Mouse (Mus musculus): ENCODE results near the gene Map4k2. TPM values are rescaled to one million over a fixed set of nuclear protein-coding genes. Genes with fewer than 3 reads are reported as not detected.
A peak's percentile ranks its signal among the peaks of the same experiment; 100 is the strongest.

Map4k2 gene
- polyA plus RNA-seq, 1 experiment from 2014 or later, result 9.9 TPM

DNA sequence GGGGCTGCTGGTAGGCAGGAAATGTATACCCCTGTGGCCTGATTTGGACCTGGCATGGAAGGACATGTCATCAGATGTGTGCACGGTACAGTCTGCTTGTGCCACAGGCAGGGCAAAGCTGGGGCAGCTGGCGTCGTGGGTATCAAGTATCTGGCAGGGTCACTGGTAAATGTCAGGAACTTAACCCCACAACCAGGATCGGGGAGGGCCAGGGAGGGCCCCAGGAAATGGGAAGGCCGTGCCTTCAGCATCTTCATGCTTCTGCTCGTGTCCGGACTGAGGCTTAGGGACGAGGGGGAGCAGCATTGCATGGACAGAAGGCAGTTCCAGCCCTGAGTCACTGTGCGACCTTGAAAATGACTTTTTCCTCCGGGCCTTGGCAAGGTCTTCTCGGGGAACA is 44.0 kb downstream of the Map4k2 start:
- Histone ChIP-seq H3K9ac (ENCODE audit: low read depth, low read length) (no peak overlapping the region), H3K4me1 (ENCODE audit: control insufficient read depth, insufficient read depth, low read length) (peaks cover 16% of the 10 kb centered on the region), H3K27ac (replicated peaks; ENCODE audit: low read depth, low read length) (no peak overlapping the region), H3K4me2 (ENCODE audit: low read depth, low read length) (peak overlapping the region; percentile 15), H3K9me3 (ENCODE audit: control insufficient read depth, low read length) (no peaks in the 10 kb centered on the region), H3K27me3 (replicated peaks; ENCODE audit: control insufficient read depth, insufficient read depth, low read length) (no peaks in the 10 kb centered on the region; the same call in 1 of the 2 replicates), H3K36me3 (ENCODE audit: control insufficient read depth, insufficient read depth, low read length) (no peaks in the 10 kb centered on the region), H3K4me3 (ENCODE audit: low read depth, low read length) (no peak overlapping the region)
- no peak for ATAC-seq (ENCODE audit: low read depth)
- DNase-seq (ENCODE audit: low spot score), result no peak
- 65% methylated on average over 11 of the region's 11 CpGs for WGBS

DNA sequence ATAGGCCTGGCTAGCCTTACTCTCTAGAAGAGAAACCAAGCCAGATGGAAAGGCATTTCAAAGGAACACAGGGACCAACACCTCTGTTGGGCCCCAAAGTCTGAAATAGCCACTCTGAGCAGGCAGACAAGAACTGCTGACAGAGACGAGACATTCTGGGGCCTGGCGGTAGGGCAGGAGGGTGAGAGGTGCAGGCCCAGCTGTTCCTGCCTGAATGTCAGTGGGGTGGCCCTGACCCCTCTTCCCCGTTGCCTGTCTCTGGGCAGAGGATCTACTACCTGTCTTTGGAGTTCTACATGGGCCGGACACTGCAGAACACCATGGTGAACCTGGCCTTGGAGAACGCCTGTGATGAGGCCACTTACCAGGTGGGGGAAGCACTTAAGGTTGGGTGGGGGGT is 44.5 kb downstream of the Map4k2 start:
- H3K4me2 ChIP-seq (ENCODE audit: low read depth, low read length), result no peak overlapping the region
- 66% methylated on average over 5 of the region's 5 CpGs for WGBS
- H3K27me3 ChIP-seq (replicated peaks; ENCODE audit: control insufficient read depth, insufficient read depth, low read length), result no peaks in the 10 kb centered on the region; the same call in 1 of the 2 replicates
- ATAC-seq (ENCODE audit: low read depth) (no peak), DNase-seq (ENCODE audit: low spot score) (no peak)
- H3K9ac ChIP-seq (ENCODE audit: low read depth, low read length), result no peak overlapping the region
- no peak overlapping the region for H3K27ac ChIP-seq (replicated peaks; ENCODE audit: low read depth, low read length)
- H3K4me1 ChIP-seq (ENCODE audit: control insufficient read depth, insufficient read depth, low read length), result peaks cover 18% of the 10 kb centered on the region
- no peak overlapping the region for H3K4me3 ChIP-seq (ENCODE audit: low read depth, low read length)
- no peaks in the 10 kb centered on the region for H3K36me3 ChIP-seq (ENCODE audit: control insufficient read depth, insufficient read depth, low read length)
- H3K9me3 ChIP-seq (ENCODE audit: control insufficient read depth, low read length), result no peaks in the 10 kb centered on the region

DNA sequence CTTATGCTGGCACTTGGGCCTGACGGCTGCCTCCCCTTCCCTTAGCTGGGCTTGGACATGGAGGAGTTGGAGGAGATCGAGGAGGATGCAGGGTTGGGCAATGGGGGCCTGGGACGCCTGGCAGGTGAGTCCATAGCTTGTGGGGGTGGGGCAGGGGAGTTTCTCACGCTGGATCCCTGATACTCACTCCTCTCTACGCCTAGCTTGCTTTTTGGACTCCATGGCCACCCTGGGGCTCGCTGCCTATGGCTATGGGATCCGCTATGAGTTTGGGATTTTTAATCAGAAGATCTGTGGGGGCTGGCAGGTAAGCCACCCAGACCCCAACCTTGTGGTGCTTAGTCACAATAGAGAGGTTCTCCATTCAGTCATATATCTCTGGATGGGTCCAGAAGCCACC is 44.9 kb downstream of the Map4k2 start:
- Histone ChIP-seq H3K4me1 (ENCODE audit: control insufficient read depth, insufficient read depth, low read length) (peaks cover 18% of the 10 kb centered on the region), H3K4me2 (ENCODE audit: low read depth, low read length) (no peak overlapping the region), H3K27ac (replicated peaks; ENCODE audit: low read depth, low read length) (no peak overlapping the region), H3K4me3 (ENCODE audit: low read depth, low read length) (no peak overlapping the region), H3K9ac (ENCODE audit: low read depth, low read length) (no peak overlapping the region), H3K27me3 (replicated peaks; ENCODE audit: control insufficient read depth, insufficient read depth, low read length) (no peaks in the 10 kb centered on the region; the same call in 1 of the 2 replicates), H3K9me3 (ENCODE audit: control insufficient read depth, low read length) (no peaks in the 10 kb centered on the region), H3K36me3 (ENCODE audit: control insufficient read depth, insufficient read depth, low read length) (no peaks in the 10 kb centered on the region)
- ATAC-seq (ENCODE audit: low read depth) (no peak), DNase-seq (ENCODE audit: low spot score) (no peak)
- WGBS, result 80% methylated on average over 7 of the region's 7 CpGs

- WGBS, result 61% methylated on average over 9 of the region's 9 CpGs
- no peak overlapping the region for H3K9ac ChIP-seq (ENCODE audit: low read depth, low read length)
- H3K4me1 ChIP-seq (ENCODE audit: control insufficient read depth, insufficient read depth, low read length), result peaks cover 18% of the 10 kb centered on the region
- H3K36me3 ChIP-seq (ENCODE audit: control insufficient read depth, insufficient read depth, low read length), result no peaks in the 10 kb centered on the region
- H3K9me3 ChIP-seq (ENCODE audit: control insufficient read depth, low read length), result no peaks in the 10 kb centered on the region
- H3K27ac ChIP-seq (replicated peaks; ENCODE audit: low read depth, low read length), result no peak overlapping the region
- DNase-seq (ENCODE audit: low spot score) (no peak), ATAC-seq (ENCODE audit: low read depth) (no peak)
- no peak overlapping the region for H3K4me3 ChIP-seq (ENCODE audit: low read depth, low read length)
- no peaks in the 10 kb centered on the region; the same call in 1 of the 2 replicates for H3K27me3 ChIP-seq (replicated peaks; ENCODE audit: control insufficient read depth, insufficient read depth, low read length)
- H3K4me2 ChIP-seq (ENCODE audit: low read depth, low read length), result no peak overlapping the region
These were observed 45.3 kb downstream of the Map4k2 start for GRCm38 (mm10) chr19:6386234-6386633.

GRCm38 (mm10) chr19:6388006-6388405 is 47.1 kb downstream of the Map4k2 start:
- Histone ChIP-seq H3K27ac (replicated peaks; ENCODE audit: low read depth, low read length) (no peak overlapping the region), H3K9ac (ENCODE audit: low read depth, low read length) (no peak overlapping the region), H3K4me2 (ENCODE audit: low read depth, low read length) (no peak overlapping the region), H3K4me3 (ENCODE audit: low read depth, low read length) (no peak overlapping the region), H3K27me3 (replicated peaks; ENCODE audit: control insufficient read depth, insufficient read depth, low read length) (no peaks in the 10 kb centered on the region; the same call in 1 of the 2 replicates), H3K36me3 (ENCODE audit: control insufficient read depth, insufficient read depth, low read length) (no peaks in the 10 kb centered on the region), H3K4me1 (ENCODE audit: control insufficient read depth, insufficient read depth, low read length) (peaks cover 18% of the 10 kb centered on the region), H3K9me3 (ENCODE audit: control insufficient read depth, low read length) (no peaks in the 10 kb centered on the region)
- DNase-seq (ENCODE audit: low spot score) (no peak), ATAC-seq (ENCODE audit: low read depth) (no peak)
- 91% methylated on average over 13 of the region's 13 CpGs for WGBS

GRCm38 (mm10) chr19:6389803-6390202 is 48.9 kb downstream of the Map4k2 start:
- Histone ChIP-seq H3K27ac (replicated peaks; ENCODE audit: low read depth, low read length) (no peak overlapping the region), H3K27me3 (replicated peaks; ENCODE audit: control insufficient read depth, insufficient read depth, low read length) (no peaks in the 10 kb centered on the region; the same call in 1 of the 2 replicates), H3K36me3 (ENCODE audit: control insufficient read depth, insufficient read depth, low read length) (no peaks in the 10 kb centered on the region), H3K4me3 (ENCODE audit: low read depth, low read length) (peak overlapping the region; percentile 31), H3K4me1 (ENCODE audit: control insufficient read depth, insufficient read depth, low read length) (peaks cover 11% of the 10 kb centered on the region; the same call in 1 of the 2 replicates), H3K4me2 (ENCODE audit: low read depth, low read length) (peak overlapping the region; percentile 50), H3K9me3 (ENCODE audit: control insufficient read depth, low read length) (no peaks in the 10 kb centered on the region), H3K9ac (ENCODE audit: low read depth, low read length) (no peak overlapping the region)
- 5% methylated on average over 11 of the region's 16 CpGs for WGBS
- DNase-seq (ENCODE audit: low spot score) (no peak), ATAC-seq (ENCODE audit: low read depth) (no peak)

GRCm38 (mm10) chr19:6390251-6390650 is 49.3 kb downstream of the Map4k2 start:
- Histone ChIP-seq H3K36me3 (ENCODE audit: control insufficient read depth, insufficient read depth, low read length) (no peaks in the 10 kb centered on the region), H3K27ac (replicated peaks; ENCODE audit: low read depth, low read length) (no peak overlapping the region), H3K9me3 (ENCODE audit: control insufficient read depth, low read length) (no peaks in the 10 kb centered on the region), H3K4me1 (ENCODE audit: control insufficient read depth, insufficient read depth, low read length) (peaks cover 11% of the 10 kb centered on the region; the same call in 1 of the 2 replicates), H3K4me3 (ENCODE audit: low read depth, low read length) (no peak overlapping the region), H3K4me2 (ENCODE audit: low read depth, low read length) (no peak overlapping the region), H3K27me3 (replicated peaks; ENCODE audit: control insufficient read depth, insufficient read depth, low read length) (no peaks in the 10 kb centered on the region; the same call in 1 of the 2 replicates), H3K9ac (ENCODE audit: low read depth, low read length) (no peak overlapping the region)
- ATAC-seq (ENCODE audit: low read depth), result no peak
- 59% methylated on average over 6 of the region's 6 CpGs for WGBS
- DNase-seq (ENCODE audit: low spot score), result no peak

DNA sequence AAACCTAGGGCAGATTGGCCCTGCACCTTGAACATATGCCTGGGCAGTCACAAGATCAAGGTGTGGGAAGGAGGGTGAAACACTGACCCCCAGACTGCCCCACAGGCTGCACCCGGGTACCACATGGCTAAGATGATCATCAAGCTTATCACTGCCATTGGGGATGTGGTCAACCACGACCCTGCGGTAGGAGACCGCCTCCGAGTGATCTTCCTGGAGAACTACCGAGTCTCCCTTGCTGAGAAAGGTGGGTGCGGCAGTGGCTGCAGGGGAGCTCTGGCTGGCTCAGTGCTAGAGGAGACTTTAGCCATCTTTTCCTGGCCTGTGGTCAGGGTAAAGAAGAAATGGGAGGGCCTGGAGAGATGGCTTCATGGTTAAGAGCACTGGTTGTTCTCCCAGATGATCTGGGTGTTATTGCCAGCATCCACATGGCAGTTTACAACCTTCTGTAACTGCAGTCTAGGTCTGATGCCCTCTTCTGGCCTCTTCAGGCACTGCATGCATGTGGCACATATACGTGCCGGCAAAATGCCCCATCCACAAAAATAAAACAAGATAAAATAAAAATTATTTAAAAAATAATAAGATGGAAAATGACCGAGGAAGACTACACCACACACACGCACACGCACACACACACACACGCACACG is 51.9 kb downstream of the Map4k2 start:
- ATAC-seq (ENCODE audit: low read depth) (no peak), DNase-seq (ENCODE audit: low spot score) (no peak)

GRCm38 (mm10) chr19:6393637-6394036 is 52.7 kb downstream of the Map4k2 start:
- Histone ChIP-seq H3K4me1 (ENCODE audit: control insufficient read depth, insufficient read depth, low read length) (peaks cover 13% of the 10 kb centered on the region; the same call in 1 of the 2 replicates), H3K4me3 (ENCODE audit: low read depth, low read length) (no peak overlapping the region), H3K27ac (replicated peaks; ENCODE audit: low read depth, low read length) (no peak overlapping the region), H3K9me3 (ENCODE audit: control insufficient read depth, low read length) (no peaks in the 10 kb centered on the region), H3K27me3 (replicated peaks; ENCODE audit: control insufficient read depth, insufficient read depth, low read length) (no peaks in the 10 kb centered on the region; the same call in none of the 2 replicates), H3K9ac (ENCODE audit: low read depth, low read length) (no peak overlapping the region), H3K4me2 (ENCODE audit: low read depth, low read length) (no peak overlapping the region), H3K36me3 (ENCODE audit: control insufficient read depth, insufficient read depth, low read length) (no peaks in the 10 kb centered on the region)
- no peak for DNase-seq (ENCODE audit: low spot score)
- WGBS, result 91% methylated on average over 16 of the region's 16 CpGs
- no peak for ATAC-seq (ENCODE audit: low read depth)

More for the DNA sequence above, 51.9 kb downstream of the Map4k2 start:
- Histone ChIP-seq H3K4me1 (ENCODE audit: control insufficient read depth, insufficient read depth, low read length) (peaks cover 11% of the 10 kb centered on the region; the same call in 1 of the 2 replicates), H3K4me3 (ENCODE audit: low read depth, low read length) (no peak overlapping the region), H3K27me3 (replicated peaks; ENCODE audit: control insufficient read depth, insufficient read depth, low read length) (no peaks in the 10 kb centered on the region; the same call in none of the 2 replicates), H3K36me3 (ENCODE audit: control insufficient read depth, insufficient read depth, low read length) (no peaks in the 10 kb centered on the region), H3K9ac (ENCODE audit: low read depth, low read length) (no peak overlapping the region), H3K27ac (replicated peaks; ENCODE audit: low read depth, low read length) (no peak overlapping the region), H3K4me2 (ENCODE audit: low read depth, low read length) (no peak overlapping the region), H3K9me3 (ENCODE audit: control insufficient read depth, low read length) (no peaks in the 10 kb centered on the region)
- WGBS, result 94% methylated on average over 14 of the region's 14 CpGs
